Mouse (Mus musculus) lung, postnatal 36 days (tissue): ENCODE measurements at regions not wholly inside any gene's neighbourhood (a gene's known extent, or its start where the extent isn't known, plus 50 kb on each side); places are given as distances from the start of the nearest gene placed in this dataset.

Source experiments
- DNase-seq: peaks from one replicate; pipeline ENCODE4 v3.0.0; 2022; ENCODE audit warnings: mixed read lengths

DNA sequence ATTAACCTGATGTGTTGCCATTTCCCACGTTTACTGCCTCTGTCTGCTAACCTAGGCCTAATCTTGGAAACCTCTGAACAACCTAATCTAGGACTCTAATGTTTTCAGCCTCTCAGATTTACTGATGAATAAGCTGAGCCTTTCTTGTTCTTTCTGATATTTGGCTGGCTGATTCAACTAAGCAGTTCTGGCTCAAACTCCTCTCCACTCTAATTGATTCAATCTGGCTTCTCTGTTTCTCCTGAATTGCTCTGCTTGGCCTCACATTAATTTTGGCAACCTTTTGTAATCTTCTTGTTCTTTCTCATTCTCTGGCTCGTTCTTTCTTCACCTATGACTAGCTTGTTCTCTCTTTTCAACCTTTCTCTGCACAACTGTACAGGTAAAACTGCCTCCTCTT is 1561.2 kb upstream of the Zeb2 start:
- DNase-seq, result no peak

DNA sequence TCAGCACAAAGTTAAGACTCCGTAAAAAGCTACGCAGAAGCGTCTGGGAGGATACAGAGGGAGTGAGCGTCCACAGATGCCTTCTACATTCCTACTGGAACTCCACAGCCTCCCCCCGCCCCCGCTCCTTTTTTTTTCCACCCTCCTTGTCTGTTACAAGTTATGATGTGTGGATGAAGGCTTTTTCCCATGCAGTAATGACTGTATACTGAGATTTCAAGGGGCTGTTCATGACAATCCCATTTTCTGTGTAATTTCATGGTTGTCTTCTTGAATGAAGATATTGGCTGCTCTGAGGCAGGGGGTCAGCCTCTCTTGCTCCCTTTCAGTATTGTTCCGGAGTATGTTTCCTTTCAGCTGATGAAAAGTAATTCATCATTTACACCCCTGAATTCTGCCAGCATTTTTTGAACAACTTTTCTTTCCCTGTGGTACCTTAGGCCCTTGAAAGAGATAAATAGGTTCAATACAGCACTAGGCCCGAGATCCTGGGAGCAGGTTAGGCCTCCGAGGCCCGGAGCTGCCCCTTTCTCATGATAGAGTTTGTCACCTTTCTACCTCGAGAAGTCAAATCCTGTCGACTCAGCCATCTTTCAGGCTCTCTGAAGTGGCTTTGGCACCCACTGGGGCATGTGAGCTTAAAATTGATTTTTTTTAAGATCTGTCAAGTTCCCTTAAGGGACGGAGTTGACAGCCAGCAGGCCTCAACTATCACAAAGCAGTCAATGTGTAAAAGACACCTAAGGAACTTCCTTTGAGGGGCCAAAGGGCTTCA is 1552.5 kb upstream of the Zeb2 start:
- no peak for DNase-seq

DNA sequence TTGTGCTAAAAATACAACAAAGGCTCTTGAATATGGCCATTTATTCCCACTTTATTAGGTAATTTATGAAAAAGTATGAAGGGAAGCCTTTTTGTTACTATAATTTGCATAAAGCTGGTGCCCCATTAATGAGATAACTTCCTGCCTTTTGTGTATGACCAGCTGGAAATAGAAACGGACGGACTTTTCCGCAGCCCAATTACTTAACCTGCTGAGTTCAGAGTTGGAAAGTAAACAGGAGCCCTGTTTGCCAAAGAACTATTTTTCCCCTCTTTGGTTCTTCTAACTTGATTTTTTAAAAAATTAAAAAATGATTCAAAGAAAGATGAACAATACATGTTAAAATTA is 1549.8 kb upstream of the Zeb2 start:
- no peak for DNase-seq

DNA sequence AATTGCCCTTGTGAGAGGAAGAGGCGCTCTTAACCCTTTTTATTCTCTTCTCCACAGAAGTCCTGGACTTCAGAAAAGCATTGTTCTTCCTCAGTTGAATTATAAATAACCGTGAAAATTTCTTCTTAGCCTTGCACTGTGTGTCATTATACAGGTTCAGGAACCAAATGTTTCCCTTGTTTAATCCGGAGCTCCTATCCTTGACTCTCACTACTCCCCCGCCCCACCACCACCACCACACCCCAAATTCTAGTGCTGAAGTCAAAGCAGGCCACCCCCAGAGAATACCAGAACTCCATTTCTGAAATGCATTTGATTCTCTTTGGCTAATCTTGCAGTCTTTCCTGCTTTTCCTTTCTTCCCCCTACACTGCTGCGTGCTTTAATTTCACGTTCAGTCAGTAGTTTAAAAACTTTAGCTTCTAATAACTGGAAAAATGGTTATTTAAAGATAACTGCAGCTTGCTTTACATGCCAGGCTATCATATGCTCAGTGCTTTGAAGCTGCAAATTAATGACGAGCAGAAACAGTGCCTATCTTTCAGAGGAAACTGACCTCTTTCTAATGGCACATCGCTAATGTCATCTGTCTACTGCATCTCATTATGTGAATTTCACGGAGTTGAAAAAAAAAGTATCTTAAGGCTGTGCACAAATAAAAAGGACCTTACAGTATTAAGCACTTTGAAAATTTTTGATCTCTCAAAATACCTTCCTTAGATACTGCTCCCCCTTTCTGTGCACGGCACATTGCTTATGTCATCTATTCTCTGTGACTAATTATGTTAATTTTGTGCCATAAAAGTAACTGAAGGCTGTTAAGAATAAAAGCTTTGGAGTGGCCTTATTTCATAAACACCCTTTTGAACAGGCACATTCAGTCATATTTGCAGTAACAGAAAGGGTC is 1549.1 kb upstream of the Zeb2 start:
- no peak for DNase-seq

GRCm38 (mm10) chr2:46661876-46662275 is 1544.7 kb upstream of the Zeb2 start:
- DNase-seq, result no peak

- DNase-seq, result no peak
Observed at GRCm38 (mm10) chr2:46660577-46660976, 1543.4 kb upstream of the Zeb2 start.

DNA sequence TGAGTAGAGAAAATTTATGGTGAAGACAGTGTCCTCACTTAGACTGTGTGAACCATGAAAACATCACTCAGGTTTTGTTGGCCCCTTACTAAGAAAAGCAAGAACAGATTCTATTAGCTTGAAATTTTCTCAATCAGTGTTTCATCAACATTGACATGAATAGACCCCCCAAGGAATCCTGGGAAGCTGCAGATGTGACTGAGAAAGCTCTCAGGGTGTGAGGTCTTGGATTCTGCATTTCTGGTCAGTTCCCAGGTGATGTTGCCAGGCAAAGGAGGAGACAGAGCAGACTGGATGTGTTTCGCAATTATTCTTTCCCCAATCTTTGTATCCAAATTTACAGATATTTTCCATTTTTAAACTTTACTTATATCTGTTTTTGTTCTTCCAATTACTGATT is 1538.1 kb upstream of the Zeb2 start:
- DNase-seq, result no peak

- DNase-seq, result no peak
Observed at GRCm38 (mm10) chr2:46652616-46653015, 1535.4 kb upstream of the Zeb2 start.

GRCm38 (mm10) chr2:46646366-46646765 is 1529.2 kb upstream of the Zeb2 start:
- no peak for DNase-seq

DNA sequence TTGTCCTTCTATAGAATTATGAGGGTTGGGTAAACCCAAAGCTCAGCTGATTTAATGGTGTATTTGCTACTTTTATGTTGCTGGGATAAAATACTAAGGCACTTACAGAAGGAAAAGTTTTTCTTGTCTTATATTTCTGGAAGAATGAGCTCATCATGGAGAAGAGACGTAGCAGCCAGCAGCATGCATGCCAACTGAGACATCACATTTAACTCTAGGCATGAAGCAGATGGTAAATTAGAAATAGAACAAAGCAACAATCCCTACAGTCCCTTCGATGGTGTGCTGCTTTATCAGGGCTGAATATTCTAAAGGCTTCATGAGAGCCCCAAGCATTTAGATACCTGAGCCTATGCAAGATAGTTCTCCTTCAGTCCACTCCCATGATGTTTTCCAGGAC is 1492.0 kb upstream of the Zeb2 start:
- DNase-seq, result no peak

- no peak for DNase-seq
Observed at GRCm38 (mm10) chr2:46581773-46582172, 1464.6 kb upstream of the Zeb2 start.

- DNase-seq, result no peak
Observed at GRCm38 (mm10) chr2:46570416-46570815, 1453.2 kb upstream of the Zeb2 start.

DNA sequence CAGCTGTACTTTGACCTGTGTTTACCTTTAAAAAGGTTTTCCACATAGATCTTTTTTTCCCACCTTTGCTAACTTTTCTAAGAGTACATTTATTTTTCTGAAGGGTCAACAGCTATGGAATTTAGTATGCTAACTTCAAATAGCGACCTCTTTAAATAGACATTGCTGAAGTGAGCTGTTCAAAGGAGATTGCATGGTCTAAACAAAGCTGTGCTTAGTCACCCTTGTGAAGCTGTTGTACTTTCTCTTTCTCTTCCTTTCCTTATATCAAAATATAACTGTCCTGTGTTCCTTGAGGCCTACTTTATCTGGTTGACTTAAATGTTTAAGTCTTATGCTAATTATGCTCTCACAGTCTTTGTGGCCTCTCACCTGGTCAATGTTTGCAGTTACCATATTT is 1416.2 kb upstream of the Zeb2 start:
- DNase-seq, result no peak

DNA sequence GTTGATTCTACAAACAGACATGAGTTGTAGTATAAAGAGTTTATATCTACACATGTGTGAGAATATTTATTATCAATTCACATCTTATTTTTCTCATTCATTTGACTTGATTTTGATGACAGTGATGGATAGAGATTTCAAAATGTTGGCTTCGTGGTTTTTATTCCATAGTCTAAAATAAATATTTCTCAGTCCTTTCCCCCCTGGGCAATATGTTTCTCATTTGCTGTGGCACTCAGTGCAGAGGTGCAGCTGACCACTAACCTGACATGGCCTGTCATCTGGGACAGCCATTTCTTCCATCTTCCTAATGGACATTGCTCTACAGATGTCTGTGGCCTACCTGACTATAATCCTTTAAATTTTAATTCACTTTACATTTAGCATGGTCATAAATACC is 1413.5 kb upstream of the Zeb2 start:
- no peak for DNase-seq

- DNase-seq, result no peak
Observed at GRCm38 (mm10) chr2:46525223-46525622, 1408.0 kb upstream of the Zeb2 start.

GRCm38 (mm10) chr2:46524625-46525024 is 1407.4 kb upstream of the Zeb2 start:
- no peak for DNase-seq

DNA sequence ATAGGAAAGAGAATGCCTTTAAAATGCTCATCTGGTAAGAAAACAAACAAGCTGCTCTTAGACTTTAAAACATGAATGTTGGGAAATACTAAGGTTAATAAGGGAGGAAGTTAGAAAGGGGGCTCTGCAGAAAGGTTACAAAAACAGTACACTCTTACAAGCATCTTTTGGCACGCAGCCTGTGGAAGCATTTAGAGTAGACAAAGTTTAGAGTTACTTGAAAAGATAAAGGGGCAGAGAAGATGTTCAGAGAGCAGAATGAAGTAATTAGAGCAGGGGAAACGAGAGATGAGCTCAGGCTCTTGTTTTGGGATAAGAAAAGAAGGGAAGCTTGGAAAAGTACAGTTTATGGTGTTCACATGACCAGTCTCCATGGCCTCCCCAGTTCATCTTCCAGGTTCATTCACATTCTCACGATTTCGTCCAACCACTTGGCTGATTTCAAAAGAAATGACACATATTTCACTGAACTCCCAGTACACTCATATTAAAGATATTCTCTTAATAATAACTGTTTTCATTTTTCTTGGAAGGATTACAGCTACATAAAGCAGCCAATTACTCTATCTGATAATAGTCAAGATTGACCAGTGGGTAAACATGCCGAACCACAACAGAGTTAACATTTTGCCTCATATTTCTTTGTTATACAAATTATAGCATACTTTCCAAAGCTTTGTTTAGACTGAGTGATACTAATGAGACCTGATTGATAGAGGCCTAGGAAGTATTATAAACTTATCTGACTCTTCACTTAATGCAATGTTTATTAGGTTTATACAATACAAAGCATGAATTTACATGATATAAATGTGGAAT is 1404.2 kb upstream of the Zeb2 start:
- no peak for DNase-seq

- DNase-seq, result peak; percentile 17
Observed at GRCm38 (mm10) chr2:46512237-46513028, 1395.2 kb upstream of the Zeb2 start.

DNA sequence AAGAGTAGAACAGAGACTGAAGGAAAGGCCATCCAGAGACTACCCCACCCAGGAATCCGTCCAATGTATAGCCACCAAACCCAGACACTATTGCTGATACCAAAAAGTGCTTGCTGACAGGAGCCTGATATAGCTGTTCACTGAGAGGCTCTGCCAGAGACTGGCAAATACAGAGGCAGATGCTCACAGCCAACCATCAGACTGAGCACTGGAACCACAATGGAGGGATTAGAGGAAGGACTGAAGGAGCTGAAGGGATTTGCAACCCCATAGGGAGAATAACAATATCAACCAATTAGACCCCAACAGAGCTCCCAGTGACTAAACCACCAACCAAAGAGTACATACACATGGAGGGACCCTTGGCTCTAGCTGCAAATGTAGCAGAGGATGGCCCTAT is 1389.8 kb upstream of the Zeb2 start:
- DNase-seq, result no peak

- no peak for DNase-seq
Observed at GRCm38 (mm10) chr2:46503074-46503473, 1385.9 kb upstream of the Zeb2 start.

- no peak for DNase-seq
Observed at GRCm38 (mm10) chr2:46492299-46492698, 1375.1 kb upstream of the Zeb2 start.

- no peak for DNase-seq
Observed at GRCm38 (mm10) chr2:46491081-46491480, 1373.9 kb upstream of the Zeb2 start.
